Mouse (Mus musculus) brain, embryonic 14.5 days (tissue): ENCODE measurements around the gene Gnat3. TPM values are rescaled to one million over a fixed set of nuclear protein-coding genes. Genes with fewer than 3 reads are reported as not detected.

Experiments used
- DNase-seq: peaks from one replicate; pipeline ENCODE4 v3.0.0-alpha.2; 2011; ENCODE audit warnings: low read depth
- CTCF ChIP-seq: fragments of 200-500 bp; IDR thresholded peaks from 2 replicates; pipeline ENCODE4 v1.5.1; 2012; ENCODE audit warnings: inconsistent platforms, mild to moderate bottlenecking, moderate library complexity, borderline replicate concordance; ENCODE audit not compliant: insufficient read depth, insufficient read length; ENCODE audit errors: extremely low read depth
- POLR2A ChIP-seq: fragments of 200-500 bp; IDR thresholded peaks from 2 replicates; pipeline ENCODE4 v1.6.1; 2012; ENCODE audit warnings: mild to moderate bottlenecking, inconsistent platforms, borderline replicate concordance; ENCODE audit not compliant: poor library complexity, insufficient read depth, insufficient read length, severe bottlenecking; ENCODE audit errors: extremely low read depth
- polyA plus RNA-seq: library from polyadenylated mRNA; depleted of rRNA; stranded (reverse); fragments of >200 nt; gene quantifications from 2 replicates; pipeline ENCODE4 v1.2.3, GENCODE M21; 2012

Gene Gnat3
- polyA plus RNA-seq, 1 experiment, result not detected

DNA sequence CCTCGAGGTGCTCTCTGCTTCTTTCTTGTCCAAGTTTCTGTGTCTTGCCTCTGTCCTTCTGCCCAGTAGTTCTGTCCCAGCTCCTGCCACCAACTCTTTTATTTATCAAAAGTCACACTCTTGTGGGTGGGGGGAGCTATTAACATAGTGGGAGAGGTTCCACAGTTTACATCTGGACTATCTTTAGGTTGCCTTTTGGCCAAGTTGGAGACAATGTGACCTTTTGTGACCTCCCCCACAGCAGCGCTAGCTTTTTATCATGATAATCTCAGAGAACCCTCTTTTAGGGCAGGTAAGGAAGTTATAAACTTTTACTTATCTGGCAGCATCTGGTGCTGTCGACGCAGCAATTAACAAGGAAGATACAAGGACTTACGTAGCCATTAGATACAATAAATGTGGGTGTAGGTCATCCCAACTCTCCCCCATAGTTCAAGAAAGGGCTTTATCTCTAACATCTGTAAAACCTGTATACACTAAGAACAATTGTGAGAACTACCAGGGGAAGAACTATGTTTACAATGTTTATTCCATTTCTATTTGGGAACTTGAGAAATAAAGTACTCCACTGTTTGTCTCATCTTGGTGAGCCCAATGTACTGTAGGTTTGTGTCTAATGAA lies 18.3 kb downstream of the Gnat3 start:
- TF ChIP-seq POLR2A, result no peak
- TF ChIP-seq CTCF, result no peak
- DNase-seq, result no peak

DNA sequence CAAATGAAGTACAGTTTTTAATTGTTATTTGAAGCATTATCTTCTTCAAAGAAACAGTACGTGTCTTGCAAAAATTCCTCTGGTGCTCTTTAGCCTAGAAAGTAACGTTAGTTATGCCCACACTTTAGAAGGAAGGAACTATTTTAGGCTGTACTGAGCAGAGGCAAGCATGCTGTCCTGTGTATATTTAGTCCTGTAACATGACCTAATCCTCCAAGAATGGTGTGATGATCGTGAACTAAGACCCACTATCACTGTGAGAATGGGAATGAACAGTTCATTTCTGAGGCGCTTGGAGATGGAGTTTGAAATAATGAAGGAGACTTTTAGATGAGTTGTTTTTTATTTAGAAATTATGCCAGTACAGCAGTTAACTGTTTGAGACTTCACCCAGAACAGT lies 20.4 kb downstream of the Gnat3 start:
- DNase-seq, result no peak
- TF ChIP-seq CTCF, result no peak
- no peak for TF ChIP-seq POLR2A

- DNase-seq, result no peak
- TF ChIP-seq CTCF (no peak), POLR2A (no peak)
Measured at GRCm38 (mm10) chr5:17984522-17984921, 22.2 kb downstream of the Gnat3 start.

DNA sequence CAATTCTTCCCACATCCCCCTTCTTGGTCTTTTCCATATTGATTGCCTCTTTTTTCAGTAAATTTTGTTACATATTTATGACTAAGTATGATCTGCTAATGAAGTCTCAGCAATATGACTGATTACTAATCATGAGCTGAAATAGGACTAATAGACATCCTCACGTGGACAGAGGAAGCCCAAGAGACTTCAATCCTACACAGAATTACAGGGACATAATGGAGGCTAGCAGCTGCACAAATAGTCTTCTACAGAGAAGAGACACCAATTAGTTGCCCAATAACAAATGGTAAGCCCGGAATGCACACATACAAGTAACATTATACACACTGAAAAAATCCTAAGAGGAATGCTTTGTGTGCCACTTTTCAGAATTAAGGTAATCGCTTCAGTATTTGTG lies 24.3 kb downstream of the Gnat3 start:
- TF ChIP-seq POLR2A (no peak), CTCF (no peak)
- DNase-seq, result peak; percentile 28

GRCm38 (mm10) chr5:17990618-17991017 lies 28.3 kb downstream of the Gnat3 start:
- DNase-seq, result no peak

GRCm38 (mm10) chr5:17999570-17999969 lies 37.2 kb downstream of the Gnat3 start:
- TF ChIP-seq POLR2A (no peak), CTCF (no peak)
- no peak for DNase-seq

More at GRCm38 (mm10) chr5:17990618-17991017, 28.3 kb downstream of the Gnat3 start:
- TF ChIP-seq CTCF (no peak), POLR2A (no peak)

- DNase-seq, result no peak
- TF ChIP-seq POLR2A (no peak), CTCF (no peak)
Measured at GRCm38 (mm10) chr5:18000185-18000584, 37.8 kb downstream of the Gnat3 start.

- TF ChIP-seq POLR2A (no peak), CTCF (no peak)
- DNase-seq, result no peak
Measured at GRCm38 (mm10) chr5:18001646-18002045, 39.3 kb downstream of the Gnat3 start.

GRCm38 (mm10) chr5:18003675-18004074 lies 41.3 kb downstream of the Gnat3 start:
- TF ChIP-seq CTCF (no peak), POLR2A (no peak)
- no peak for DNase-seq

GRCm38 (mm10) chr5:18004824-18005611 lies 42.7 kb downstream of the Gnat3 start:
- TF ChIP-seq CTCF, result no peak
- TF ChIP-seq POLR2A, result no peak
- DNase-seq, result no peak

DNA sequence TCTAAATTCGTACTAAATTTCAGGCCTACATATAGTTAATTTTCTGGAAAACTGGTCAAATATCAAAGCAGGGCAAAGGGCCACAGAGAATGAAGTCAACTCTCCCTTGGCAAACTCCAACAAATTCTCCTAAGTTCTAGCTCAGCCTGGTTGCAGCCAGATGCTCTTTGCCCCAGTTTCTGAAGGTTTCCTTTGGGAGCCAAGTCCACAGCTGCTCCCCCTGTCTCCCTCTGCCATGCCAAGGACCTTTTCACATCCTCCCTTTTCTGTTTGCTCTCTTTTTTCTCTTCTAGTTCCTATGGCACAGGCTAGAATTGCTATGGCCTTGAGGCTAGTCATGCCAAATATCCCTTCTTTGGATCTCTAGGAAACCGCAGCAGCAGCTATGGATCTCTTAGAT lies 43.8 kb downstream of the Gnat3 start:
- no peak for TF ChIP-seq CTCF
- TF ChIP-seq POLR2A, result no peak
- DNase-seq, result no peak

DNA sequence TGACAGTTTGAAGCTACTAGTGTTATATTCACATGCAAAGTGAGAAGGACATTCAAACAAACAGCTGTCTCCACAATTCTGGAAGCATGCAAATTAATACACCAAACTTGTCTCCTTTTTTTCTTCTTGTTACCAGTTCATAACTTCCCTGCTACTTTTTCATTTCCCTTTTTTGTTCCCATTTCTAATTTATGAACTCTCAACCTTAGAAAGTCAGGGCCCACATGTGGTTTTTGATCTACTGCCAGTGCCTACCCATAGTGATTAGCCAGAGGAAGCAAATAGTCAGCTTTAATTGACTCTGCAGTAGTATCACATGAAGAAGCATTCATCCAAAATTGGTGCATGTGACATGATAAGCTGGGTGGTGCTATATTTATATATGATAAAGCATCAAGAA lies 44.7 kb downstream of the Gnat3 start:
- DNase-seq, result no peak
- TF ChIP-seq POLR2A (no peak), CTCF (no peak)

- peak; percentile 13 for DNase-seq
- TF ChIP-seq POLR2A, result no peak
- TF ChIP-seq CTCF, result no peak
Measured at GRCm38 (mm10) chr5:18010301-18010700, 48.0 kb downstream of the Gnat3 start.

DNA sequence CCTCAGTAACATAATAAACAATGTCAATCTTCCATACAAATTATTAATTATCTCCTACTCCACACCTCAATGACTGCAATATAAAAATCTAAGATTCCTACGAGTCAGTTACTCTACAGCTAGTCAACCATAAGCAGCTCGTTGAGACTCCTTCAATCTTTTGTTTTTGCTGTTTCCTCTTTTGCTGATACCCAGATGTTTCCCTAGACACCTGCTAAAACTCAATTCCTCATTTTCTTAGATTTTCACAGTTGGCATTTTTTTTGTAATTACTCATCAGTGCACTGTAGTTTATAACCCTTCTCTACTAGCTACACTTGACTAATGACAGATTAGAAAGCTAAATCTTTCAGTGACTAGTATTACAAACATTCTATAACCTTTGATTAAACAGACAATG lies 50.8 kb downstream of the Gnat3 start:
- no peak for DNase-seq
- TF ChIP-seq CTCF (no peak), POLR2A (no peak)
